Mouse (Mus musculus) midbrain, embryonic 10.5 days (tissue): Measurements from ENCODE around the gene Bag5. TPM values are rescaled to one million over a fixed set of nuclear protein-coding genes. Genes with fewer than 3 reads are reported as not detected.

Source experiments
- DNase-seq: peaks from one replicate; pipeline ENCODE4 v3.0.0-alpha.2; 2017; ENCODE audit warnings: low spot score
- H3K27ac ChIP-seq: fragments of 300-500 bp; sonication (generic); replicated peaks from 2 replicates; pipeline ENCODE4 v1.5.1; 2016; ENCODE audit warnings: mild to moderate bottlenecking
- H3K27me3 ChIP-seq: fragments of 300-500 bp; sonication (generic); 2 replicates; pipeline ENCODE4 v1.6.1; 2016; ENCODE audit warnings: low read depth, mild to moderate bottlenecking; ENCODE audit not compliant: poor library complexity, severe bottlenecking
- H3K36me3 ChIP-seq: fragments of 300-500 bp; sonication (generic); 2 replicates; pipeline ENCODE4 v1.6.1; 2016; ENCODE audit warnings: mild to moderate bottlenecking, moderate library complexity
- H3K4me1 ChIP-seq: fragments of 300-500 bp; sonication (generic); 2 replicates; pipeline ENCODE4 v1.6.1; 2016
- H3K4me3 ChIP-seq: fragments of 300-500 bp; sonication (generic); 2 replicates; pipeline ENCODE4 v1.5.1; 2016; ENCODE audit warnings: mild to moderate bottlenecking, moderate library complexity
- H3K9me3 ChIP-seq: fragments of 300-500 bp; sonication (generic); replicated peaks from 2 replicates; pipeline ENCODE4 v1.6.1; 2016; ENCODE audit warnings: mild to moderate bottlenecking
- WGBS: fragments of 180-500 bp; shearing (Covaris S2); methylation state at CpG from one replicate; pipeline ENCODE4 v1.1.7; 2016; 5-methylcytosine and 5-hydroxymethylcytosine counted together
- polyA plus RNA-seq: library from polyadenylated mRNA; unstranded; fragments of >200 nt; fragmentation: Nextera tagmentation; extraction: Ambion mirVana; gene quantifications from 2 replicates; pipeline ENCODE4 v1.2.1, GENCODE M21; 2016

The Bag5 gene
- polyA plus RNA-seq, 1 experiment from 2014 or later = 57.2 TPM

DNA sequence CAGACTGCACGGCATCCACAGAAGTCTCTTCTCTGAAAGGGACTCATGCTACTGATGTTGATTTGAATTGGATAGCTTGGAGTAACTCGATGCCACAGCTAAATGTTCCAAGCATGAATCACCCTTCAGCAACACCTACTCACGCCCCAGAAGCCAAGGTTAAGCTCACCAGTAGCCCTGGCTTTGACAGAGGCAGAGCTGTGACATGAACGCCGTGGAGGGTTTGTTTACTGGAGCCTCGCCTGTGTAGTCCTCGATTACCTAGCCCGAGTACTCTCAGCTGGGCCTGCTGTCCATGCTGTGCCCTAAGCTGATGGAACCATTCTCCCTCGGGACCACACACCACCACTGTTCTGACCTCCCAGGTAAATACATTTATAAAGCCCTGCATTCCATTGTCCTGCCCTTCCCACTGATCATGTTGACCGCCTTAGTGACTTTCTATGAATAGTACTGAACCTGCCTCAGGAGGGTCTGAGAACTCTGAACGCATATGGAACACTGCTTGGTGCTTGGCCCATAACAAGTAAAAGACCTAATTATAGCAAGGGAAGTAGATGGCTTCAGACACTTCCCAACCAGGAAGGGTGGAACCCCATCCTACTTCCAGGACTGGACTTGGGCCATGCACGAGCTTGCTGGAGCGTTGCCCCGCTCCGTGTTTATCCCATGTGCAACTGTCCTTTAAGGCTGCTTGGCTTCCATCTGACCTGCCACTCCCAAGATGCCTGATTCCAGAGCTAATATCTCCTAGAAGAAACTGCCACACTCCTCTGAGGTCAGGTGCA is 7.7 kb downstream of the Bag5 start:
- peaks cover 20% of the 10 kb centered on the region for H3K4me1 ChIP-seq
- DNase-seq = no peak
- no peak overlapping the region; the same call in 1 of the 2 replicates for H3K27ac ChIP-seq
- 80% methylated on average over 15 of the region's 15 CpGs for WGBS
- no peaks in the 10 kb centered on the region for H3K27me3 ChIP-seq
- H3K4me3 ChIP-seq = no peak overlapping the region
- H3K36me3 ChIP-seq = peaks cover 42% of the 10 kb centered on the region
- H3K9me3 ChIP-seq = no peaks in the 10 kb centered on the region

DNA sequence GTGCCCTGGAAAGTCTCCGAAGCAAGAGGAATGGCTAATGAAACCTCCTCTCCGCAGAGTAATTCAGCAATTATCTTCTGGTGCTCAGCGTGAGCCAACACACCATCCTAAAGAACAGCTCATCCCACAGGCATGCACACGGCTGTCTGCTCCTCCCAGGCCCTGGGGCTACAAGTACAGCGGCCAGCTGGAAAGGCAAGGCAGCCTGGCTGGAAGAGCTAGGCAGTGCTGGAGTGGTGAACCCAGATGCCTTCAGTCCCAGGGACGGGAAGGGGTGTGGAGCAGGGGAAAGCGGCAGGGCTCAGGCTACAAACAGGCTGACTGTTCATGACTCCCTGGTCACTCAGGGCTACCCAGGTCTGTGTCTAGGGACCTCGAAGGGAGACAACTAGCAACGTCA is 8.4 kb downstream of the Bag5 start:
- DNase-seq = no peak
- H3K4me3 ChIP-seq = no peak overlapping the region
- peak overlapping the region; percentile 59 for H3K27ac ChIP-seq
- H3K4me1 ChIP-seq = peaks cover 27% of the 10 kb centered on the region
- no peaks in the 10 kb centered on the region for H3K27me3 ChIP-seq
- no peaks in the 10 kb centered on the region for H3K9me3 ChIP-seq
- H3K36me3 ChIP-seq = peaks cover 34% of the 10 kb centered on the region
- 71% methylated on average over 9 of the region's 9 CpGs for WGBS

GRCm38 (mm10) chr12:111703301-111703700 is 9.8 kb downstream of the Bag5 start:
- Histone ChIP-seq H3K4me1 (peaks cover 29% of the 10 kb centered on the region), H3K9me3 (no peaks in the 10 kb centered on the region), H3K27ac (no peak overlapping the region), H3K4me3 (no peak overlapping the region), H3K36me3 (peaks cover 21% of the 10 kb centered on the region), H3K27me3 (no peaks in the 10 kb centered on the region)
- no peak for DNase-seq
- 87% methylated on average over 3 of the region's 3 CpGs for WGBS

- Histone ChIP-seq H3K36me3 (no peaks in the 10 kb centered on the region), H3K4me1 (peaks cover 40% of the 10 kb centered on the region), H3K27me3 (no peaks in the 10 kb centered on the region), H3K9me3 (no peaks in the 10 kb centered on the region), H3K27ac (peak overlapping the region; percentile 63; the same call in 1 of the 2 replicates), H3K4me3 (no peak overlapping the region)
- DNase-seq = no peak
- WGBS = 85% methylated on average over 9 of the region's 9 CpGs
Measured at GRCm38 (mm10) chr12:111700920-111701458, 12.1 kb downstream of the Bag5 start.

DNA sequence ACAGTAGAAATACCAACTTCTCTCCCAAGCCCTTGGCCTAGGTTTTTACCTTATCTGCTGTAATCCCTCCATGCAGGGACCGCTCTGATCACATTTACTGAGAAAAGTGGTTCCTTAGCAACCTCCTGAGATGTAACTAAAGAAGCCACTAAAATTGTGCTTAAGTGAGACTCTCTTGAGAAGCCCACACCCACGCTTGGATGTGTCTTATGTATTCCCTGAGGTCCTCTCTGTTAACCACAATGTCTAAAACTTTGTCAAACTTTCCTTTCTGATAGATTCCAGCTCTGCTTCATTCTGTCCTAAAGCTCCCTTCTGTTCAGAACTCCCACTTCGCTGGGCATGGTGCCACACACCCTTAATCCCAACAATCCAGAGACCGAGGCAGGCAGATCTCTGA is 13.5 kb downstream of the Bag5 start:
- no peak overlapping the region for H3K4me3 ChIP-seq
- no peaks in the 10 kb centered on the region for H3K9me3 ChIP-seq
- peaks cover 44% of the 10 kb centered on the region for H3K4me1 ChIP-seq
- no peaks in the 10 kb centered on the region for H3K27me3 ChIP-seq
- no peak for DNase-seq
- no peaks in the 10 kb centered on the region for H3K36me3 ChIP-seq
- 86% methylated on average over 4 of the region's 4 CpGs for WGBS
- peak overlapping the region; percentile 63 for H3K27ac ChIP-seq

DNA sequence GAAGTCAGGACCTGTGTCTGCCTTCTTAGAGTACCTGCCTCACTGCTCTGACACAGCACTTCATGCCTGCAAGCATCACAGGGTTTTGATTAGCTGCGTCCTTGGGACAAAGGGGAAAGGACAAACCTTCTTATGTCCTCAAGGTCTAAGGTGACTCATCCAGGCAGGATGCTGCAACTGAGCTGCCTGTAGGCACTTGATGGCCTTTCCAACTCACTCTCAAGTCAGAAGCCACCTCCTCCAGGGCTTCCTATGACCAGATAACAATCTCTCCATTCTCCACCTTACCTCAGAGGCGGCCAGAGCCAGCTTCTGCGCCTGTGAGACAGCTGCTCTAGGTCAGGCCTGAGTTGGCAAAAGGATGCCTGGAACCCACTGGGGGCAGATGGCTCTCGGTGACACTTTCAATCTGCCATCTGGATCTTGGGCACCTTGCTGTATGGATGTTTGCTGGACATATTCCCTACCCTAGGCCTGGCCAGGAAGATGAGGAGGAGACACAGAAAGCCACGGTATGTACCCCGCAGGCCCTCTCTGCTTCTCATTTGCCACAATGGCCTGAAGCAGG is 14.6 kb downstream of the Bag5 start:
- 92% methylated on average over 6 of the region's 6 CpGs for WGBS
- no peak overlapping the region for H3K4me3 ChIP-seq
- H3K27me3 ChIP-seq = no peaks in the 10 kb centered on the region
- H3K27ac ChIP-seq = peak overlapping the region; percentile 99
- no peaks in the 10 kb centered on the region for H3K36me3 ChIP-seq
- no peak for DNase-seq
- peaks cover 53% of the 10 kb centered on the region for H3K4me1 ChIP-seq
- no peaks in the 10 kb centered on the region for H3K9me3 ChIP-seq

DNA sequence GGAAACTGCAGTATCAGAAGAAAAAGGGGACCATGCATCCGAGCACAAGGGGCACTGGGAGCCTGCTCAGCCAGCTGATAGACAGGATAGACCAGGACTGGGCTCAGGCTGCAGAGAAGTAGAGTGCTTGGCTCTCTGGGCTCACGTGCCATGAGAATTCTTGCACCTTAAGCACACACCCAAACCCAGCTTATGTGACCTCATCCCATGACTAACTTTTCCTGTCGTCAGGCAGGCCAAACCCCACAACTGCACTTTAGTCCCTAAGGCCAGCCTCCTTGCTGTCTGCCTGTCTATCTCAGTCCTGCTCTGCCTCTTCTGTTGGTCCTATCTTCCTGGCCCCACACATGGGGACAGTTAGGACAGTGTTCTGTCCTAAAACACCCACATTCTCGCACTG is 15.3 kb downstream of the Bag5 start:
- Histone ChIP-seq H3K4me3 (no peak overlapping the region), H3K27ac (peak overlapping the region; percentile 99), H3K9me3 (no peaks in the 10 kb centered on the region), H3K36me3 (no peaks in the 10 kb centered on the region), H3K27me3 (no peaks in the 10 kb centered on the region), H3K4me1 (peaks cover 60% of the 10 kb centered on the region)
- WGBS = 78% methylated on average over 4 of the region's 4 CpGs
- no peak for DNase-seq

DNA sequence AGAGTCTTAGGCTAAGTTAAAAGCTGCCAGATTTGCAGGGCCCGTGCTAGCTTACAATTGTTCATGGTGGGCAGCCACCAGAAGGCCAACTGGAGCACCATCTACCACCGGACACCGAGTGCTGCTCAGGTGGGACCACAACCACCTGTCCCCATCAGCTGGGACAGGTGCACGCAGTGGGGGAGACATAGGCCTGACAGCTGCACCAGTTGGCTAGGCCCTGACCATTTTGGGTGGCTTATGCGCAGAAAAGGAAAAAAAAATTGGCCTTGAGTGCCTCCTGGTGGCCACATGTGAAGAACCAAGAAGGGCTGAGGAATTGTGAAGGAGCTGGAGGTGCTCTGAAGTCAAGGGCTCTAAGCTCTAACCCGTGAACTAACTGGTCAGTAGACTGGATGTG is 16.8 kb downstream of the Bag5 start:
- H3K27me3 ChIP-seq = no peaks in the 10 kb centered on the region
- H3K27ac ChIP-seq = peak overlapping the region; percentile 99
- no peaks in the 10 kb centered on the region for H3K36me3 ChIP-seq
- WGBS = 25% methylated on average over 6 of the region's 6 CpGs
- peaks cover 75% of the 10 kb centered on the region for H3K4me1 ChIP-seq
- no peaks in the 10 kb centered on the region for H3K9me3 ChIP-seq
- H3K4me3 ChIP-seq = peak overlapping the region; percentile 43; the same call in 1 of the 2 replicates
- peak; percentile 83 for DNase-seq

DNA sequence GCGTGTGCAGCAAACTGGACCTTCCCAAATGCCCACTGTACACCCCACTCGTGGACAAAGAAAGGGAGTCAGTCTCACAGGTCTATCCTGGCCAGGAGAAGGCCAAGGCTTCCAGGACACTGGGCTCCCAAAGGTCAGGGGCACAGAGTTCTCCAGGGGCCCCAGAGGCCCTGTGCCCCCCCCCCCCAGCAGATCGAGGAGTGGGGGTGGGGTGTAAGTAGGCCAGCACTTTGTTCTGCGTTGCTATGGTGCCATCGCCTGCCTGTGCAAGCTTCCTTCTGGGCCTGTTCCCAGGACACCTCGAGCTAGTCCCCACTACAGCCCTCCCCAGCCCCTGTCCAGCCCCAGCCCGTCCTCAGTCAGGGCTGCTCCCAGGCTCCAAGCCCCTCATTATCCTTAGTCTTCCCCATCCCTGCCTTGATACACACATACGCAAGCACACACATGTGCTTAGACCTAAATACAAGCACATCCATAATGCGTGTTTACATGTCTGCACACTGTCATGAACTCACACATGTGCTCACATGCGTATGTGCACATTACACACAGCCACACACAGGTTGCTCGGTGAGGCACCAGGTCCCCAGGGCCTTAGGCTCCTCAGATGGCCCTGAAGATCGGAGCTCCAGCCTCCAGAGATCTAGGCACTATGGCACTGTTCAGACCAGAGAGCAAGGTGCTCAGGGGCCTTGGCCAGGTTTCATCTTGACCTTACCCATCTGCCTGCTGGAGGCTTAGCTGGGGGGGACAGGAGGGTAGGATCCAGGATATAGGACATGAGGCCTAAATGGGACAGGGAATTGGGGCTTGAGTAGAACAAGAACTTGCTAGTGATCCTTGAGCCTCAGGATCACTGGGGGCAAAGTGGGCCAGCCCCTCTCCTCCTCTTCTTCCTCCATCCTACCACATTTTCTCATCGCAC is 17.9 kb downstream of the Bag5 start:
- H3K27ac ChIP-seq = peak overlapping the region; percentile 99
- H3K4me3 ChIP-seq = peak overlapping the region; percentile 43
- H3K4me1 ChIP-seq = peaks cover 77% of the 10 kb centered on the region
- peak; percentile 84 for DNase-seq
- WGBS = 38% methylated on average over 13 of the region's 13 CpGs
- H3K27me3 ChIP-seq = no peaks in the 10 kb centered on the region
- no peaks in the 10 kb centered on the region for H3K9me3 ChIP-seq
- no peaks in the 10 kb centered on the region for H3K36me3 ChIP-seq

DNA sequence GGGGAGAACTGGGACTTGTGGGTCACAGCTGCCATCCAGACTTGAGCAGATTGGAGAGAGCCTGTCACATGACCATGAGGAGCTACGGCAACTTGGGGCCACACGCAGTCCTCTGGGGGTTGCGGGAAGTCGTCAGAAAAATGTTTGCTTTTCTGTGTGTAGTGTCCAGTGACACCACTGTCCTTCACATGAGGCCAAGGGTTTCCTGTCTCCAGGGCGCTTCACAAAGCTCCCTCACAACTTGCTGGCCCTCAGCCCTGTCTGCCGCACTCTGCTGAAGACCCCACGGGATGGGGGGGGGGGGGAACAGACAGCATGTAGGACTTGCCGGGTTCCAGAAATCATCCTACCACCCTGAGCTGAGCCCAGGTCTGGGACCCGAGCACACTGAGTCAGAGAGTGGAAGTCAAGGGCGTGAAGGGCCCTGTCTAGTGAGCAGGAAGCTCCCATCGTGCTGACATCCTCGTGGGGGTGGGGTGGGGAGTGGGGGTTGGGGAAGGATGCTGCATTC is 18.7 kb downstream of the Bag5 start:
- Histone ChIP-seq H3K4me1 (peaks cover 77% of the 10 kb centered on the region), H3K27ac (peak overlapping the region; percentile 99), H3K36me3 (no peaks in the 10 kb centered on the region), H3K4me3 (peak overlapping the region; percentile 43), H3K27me3 (no peaks in the 10 kb centered on the region), H3K9me3 (no peaks in the 10 kb centered on the region)
- WGBS = 6% methylated on average over 12 of the region's 12 CpGs
- DNase-seq = no peak

DNA sequence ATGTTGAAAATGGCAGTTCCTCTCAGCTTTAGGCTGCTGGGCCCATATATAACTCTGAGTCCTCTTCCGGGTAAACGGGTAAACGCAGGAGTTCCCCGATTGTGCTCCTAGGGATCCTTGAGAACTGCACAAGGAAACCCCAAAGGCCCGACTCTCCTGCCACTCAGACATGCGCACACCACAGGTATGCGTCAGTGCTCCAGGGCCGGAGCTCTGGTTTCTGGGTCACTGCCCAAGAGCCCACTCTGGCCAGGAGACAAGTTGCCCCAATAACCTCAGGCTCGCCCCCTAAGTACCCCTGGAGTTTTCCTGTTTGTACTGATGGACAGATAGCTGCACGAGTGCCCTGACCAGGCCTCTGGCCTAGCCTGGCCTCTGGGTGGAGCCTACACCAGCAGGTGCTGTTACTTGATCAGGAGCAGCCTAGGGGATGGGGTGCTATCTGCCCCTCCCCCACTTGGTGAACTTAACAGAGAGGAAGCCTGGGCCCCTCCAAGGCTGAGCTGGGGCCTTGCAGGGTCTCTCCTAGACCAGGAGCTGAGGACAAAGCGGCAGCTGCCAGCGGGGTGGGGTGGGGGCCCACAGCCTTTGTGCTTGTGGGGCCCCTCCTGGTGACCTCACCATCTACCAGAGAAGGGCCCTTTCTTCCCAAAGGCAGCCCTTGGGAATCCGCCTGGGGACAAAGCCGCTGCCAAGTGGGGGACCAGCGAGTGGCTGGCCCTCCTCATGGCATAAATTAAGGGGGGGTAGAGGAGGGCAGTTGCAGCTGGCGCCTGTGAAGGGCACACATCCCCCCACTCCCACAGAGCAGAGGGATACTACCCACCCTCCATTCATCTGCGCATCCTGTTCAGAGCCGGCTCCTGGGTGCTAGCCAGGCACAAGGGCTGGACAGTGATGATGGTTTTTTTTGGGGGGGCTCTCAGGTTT is 19.5 kb downstream of the Bag5 start:
- Histone ChIP-seq H3K27ac (peak overlapping the region; percentile 99), H3K36me3 (no peaks in the 10 kb centered on the region), H3K9me3 (no peaks in the 10 kb centered on the region), H3K4me3 (peak overlapping the region; percentile 43), H3K27me3 (no peaks in the 10 kb centered on the region), H3K4me1 (peaks cover 85% of the 10 kb centered on the region)
- DNase-seq = peak; percentile 94
- WGBS = 13% methylated on average over 18 of the region's 18 CpGs
